Mouse (Mus musculus) intestine, postnatal 0 days (tissue): ENCODE results near the gene Ins2. TPM values are rescaled to one million over a fixed set of nuclear protein-coding genes. Genes with fewer than 3 reads are reported as not detected.
A peak's percentile ranks its signal among the peaks of the same experiment; 100 is the strongest.

Source experiments
- ATAC-seq: fragments of 200-750 bp; cut with Nextera tagmentation; 2 replicates; pipeline ENCODE4 v1.8.0; 2017; ENCODE audit warnings: mild to moderate bottlenecking, moderate TSS enrichment, moderate library complexity
- H3K27ac ChIP-seq: fragments of 300-500 bp; sonication (generic); 2 replicates; pipeline ENCODE4 v1.5.1; 2014; ENCODE audit warnings: mild to moderate bottlenecking, low read depth, low read length, moderate library complexity
- H3K27me3 ChIP-seq: fragments of 300-500 bp; sonication (generic); replicated peaks from 2 replicates; pipeline ENCODE4 v1.6.1; 2014; ENCODE audit warnings: low read length, mixed read lengths; ENCODE audit not compliant: control insufficient read depth, insufficient read depth
- H3K36me3 ChIP-seq: fragments of 300-500 bp; sonication (generic); 2 replicates; pipeline ENCODE4 v1.6.1; 2014; ENCODE audit warnings: mild to moderate bottlenecking, moderate library complexity; ENCODE audit not compliant: control insufficient read depth, insufficient read depth
- H3K4me1 ChIP-seq: fragments of 300-500 bp; sonication (generic); replicated peaks from 2 replicates; pipeline ENCODE4 v1.6.1; 2014; ENCODE audit warnings: antibody characterized with exemption, low read length, mixed read lengths; ENCODE audit not compliant: control insufficient read depth, insufficient read depth
- H3K4me2 ChIP-seq: fragments of 300-500 bp; sonication (generic); replicated peaks from 2 replicates; pipeline ENCODE4 v1.6.1; 2014; ENCODE audit warnings: low read depth, mild to moderate bottlenecking, moderate library complexity
- H3K4me3 ChIP-seq: fragments of 300-500 bp; sonication (generic); 2 replicates; pipeline ENCODE4 v1.5.1; 2014; ENCODE audit warnings: low read depth, low read length
- H3K9ac ChIP-seq: fragments of 300-500 bp; sonication (generic); 2 replicates; pipeline ENCODE4 v1.6.1; 2014; ENCODE audit warnings: mild to moderate bottlenecking, low read depth, low read length
- H3K9me3 ChIP-seq: fragments of 300-500 bp; sonication (generic); 2 replicates; pipeline ENCODE4 v1.6.1; 2016; ENCODE audit warnings: mixed run types; ENCODE audit not compliant: control insufficient read depth
- CTCF ChIP-seq: sonication (generic); IDR thresholded peaks from 2 replicates; pipeline ENCODE4 v1.5.1; 2016; ENCODE audit warnings: low read depth, mild to moderate bottlenecking, control low read depth, antibody characterized with exemption, moderate library complexity
- WGBS: fragments of 180-500 bp; shearing (Covaris S2); extraction: QIAGEN DNeasy Blood & Tissue Kit; methylation state at CpG from one replicate; pipeline ENCODE4 v1.1.7; 2014; 5-methylcytosine and 5-hydroxymethylcytosine counted together
- polyA plus RNA-seq: library from polyadenylated mRNA; unstranded; fragments of >200 nt; fragmentation: Nextera tagmentation; extraction: Ambion mirVana; gene quantifications from 2 replicates; pipeline ENCODE4 v1.2.1, GENCODE M21; 2015

Gene Ins2
- polyA plus RNA-seq, 1 experiment from 2014 or later, result 38.6 TPM

DNA sequence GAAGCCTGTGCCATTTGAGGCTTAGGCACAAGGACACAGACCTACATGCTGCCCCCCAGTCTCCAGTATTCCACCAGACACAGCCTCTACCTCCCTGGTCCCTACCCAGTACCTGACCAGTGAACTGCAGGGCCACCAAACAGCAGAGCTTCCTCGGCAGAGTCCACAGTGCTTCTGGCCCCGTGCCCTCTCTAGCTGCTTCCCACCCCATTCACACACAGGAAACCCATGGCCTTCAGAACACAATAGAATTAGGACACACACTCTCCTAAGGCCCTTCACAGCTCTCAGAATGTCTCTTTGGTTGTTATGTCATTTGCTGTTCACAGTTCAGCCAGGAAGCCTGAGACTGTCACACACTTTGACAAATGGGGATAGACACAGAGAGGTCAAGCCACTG lies 76.5 kb downstream of the Ins2 start, which contains the start of gene Igf2:
Igf2 (minus strand) TSS at position 158 of the 400 bp plus-strand sequence.
- WGBS, result 64% methylated on average over 2 of the region's 2 CpGs
- H3K36me3 ChIP-seq, result no peaks in the 10 kb centered on the region; the same call in 1 of the 2 replicates
- no peak within 1 kb of the TSS for H3K9ac ChIP-seq
- no peak for TF ChIP-seq CTCF
- peaks cover 13% of the 10 kb centered on the region for H3K9me3 ChIP-seq
- no peak within 1 kb of the TSS for H3K4me3 ChIP-seq
- no peak for ATAC-seq
- H3K4me2 ChIP-seq, result no peak within 1 kb of the TSS
- peaks cover 47% of the 10 kb centered on the region for H3K27me3 ChIP-seq
- H3K27ac ChIP-seq, result no peak within 1 kb of the TSS
- H3K4me1 ChIP-seq, result no peaks in the 10 kb centered on the region

DNA sequence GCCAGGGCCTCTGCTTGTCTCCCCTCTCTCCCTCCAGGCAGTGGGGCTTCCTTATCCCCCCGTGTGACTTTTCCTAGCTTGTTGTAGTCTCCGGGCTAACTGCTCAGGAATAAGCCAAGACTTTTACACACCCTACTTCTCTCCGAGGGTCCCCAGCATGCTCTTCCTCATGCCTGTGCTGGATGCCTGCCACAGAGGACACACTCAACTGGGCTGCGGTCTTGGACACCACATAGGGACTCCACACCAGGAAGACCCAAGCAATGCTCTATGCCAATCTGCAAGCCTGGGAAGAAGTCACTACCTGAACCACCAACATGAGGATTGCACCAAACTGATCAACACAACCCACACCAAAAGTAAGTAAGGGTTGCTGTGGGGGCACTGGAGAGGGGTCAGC lies 77.1 kb downstream of the Ins2 start:
- peaks cover 11% of the 10 kb centered on the region for H3K9me3 ChIP-seq
- WGBS, result 74% methylated on average over 4 of the region's 4 CpGs

DNA sequence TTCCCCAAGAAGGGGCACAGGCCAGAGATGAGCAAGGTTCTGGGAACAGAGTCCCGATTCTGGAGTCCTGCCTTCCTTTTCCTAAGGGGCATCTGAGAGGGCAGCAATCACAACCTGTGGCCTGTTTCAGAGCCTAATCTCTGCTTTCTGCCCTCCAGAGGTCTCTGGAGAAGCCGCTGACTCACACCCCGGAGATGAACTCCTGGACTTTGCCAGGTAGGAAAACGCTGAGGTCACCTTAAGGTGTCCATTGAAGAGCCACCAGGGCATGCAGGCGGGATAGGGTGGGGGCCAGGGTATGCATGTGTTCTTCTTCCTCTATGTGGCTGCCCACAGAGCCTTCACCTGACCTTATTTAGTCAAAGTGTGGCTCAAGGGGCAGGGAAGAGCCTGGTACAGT lies 77.8 kb downstream of the Ins2 start:
- 41% methylated on average over 5 of the region's 5 CpGs for WGBS
- Histone ChIP-seq H3K4me1 (no peaks in the 10 kb centered on the region), H3K4me3 (no peak overlapping the region), H3K27ac (peak overlapping the region; percentile 57; the same call in 1 of the 2 replicates), H3K9ac (no peak overlapping the region), H3K4me2 (0 out of 2 replicates have a peak overlapping the region, but pooled peaks have one; percentile 69), H3K27me3 (peaks cover 60% of the 10 kb centered on the region), H3K9me3 (peaks cover 6% of the 10 kb centered on the region; the same call in 1 of the 2 replicates), H3K36me3 (no peaks in the 10 kb centered on the region; the same call in 1 of the 2 replicates)
- no peak for TF ChIP-seq CTCF
- no peak for ATAC-seq

More for the DNA sequence above, 77.1 kb downstream of the Ins2 start:
- Histone ChIP-seq H3K27ac (no peak overlapping the region), H3K4me2 (no peak overlapping the region), H3K27me3 (peaks cover 52% of the 10 kb centered on the region), H3K36me3 (no peaks in the 10 kb centered on the region; the same call in 1 of the 2 replicates), H3K9ac (no peak overlapping the region), H3K4me1 (no peaks in the 10 kb centered on the region), H3K4me3 (no peak overlapping the region)
- ATAC-seq, result no peak
- TF ChIP-seq CTCF, result no peak

DNA sequence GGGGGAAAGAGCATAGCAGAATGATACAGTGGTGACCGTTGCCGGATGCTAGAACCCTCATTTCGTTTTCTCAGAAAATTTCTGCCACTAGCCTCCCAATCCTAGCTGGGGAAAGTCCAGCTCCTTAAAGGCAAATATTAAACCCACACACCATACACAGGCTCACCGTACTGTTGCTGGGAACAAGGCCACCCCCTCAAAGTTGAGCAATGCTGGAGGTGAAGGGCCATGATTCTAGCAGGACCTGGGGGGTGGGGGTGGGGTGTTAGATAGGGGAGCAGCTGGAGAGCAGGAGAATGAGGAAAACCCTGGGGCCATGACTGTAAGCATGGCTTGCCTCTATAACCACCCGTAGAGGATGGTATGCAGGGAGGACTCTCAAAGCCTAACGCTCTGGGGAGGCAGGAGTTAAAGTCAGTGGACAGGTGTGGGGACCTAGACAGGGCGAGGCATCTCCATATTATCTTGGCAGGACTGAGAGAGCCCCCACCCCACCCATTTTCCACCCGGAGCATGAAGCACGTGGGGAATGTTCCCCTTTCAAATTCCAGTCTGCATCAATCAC lies 78.6 kb downstream of the Ins2 start:
- no peaks in the 10 kb centered on the region for H3K9me3 ChIP-seq
- peak overlapping the region; percentile 40 for H3K4me3 ChIP-seq
- H3K4me2 ChIP-seq, result peak overlapping the region; percentile 69
- 0 out of 2 replicates have a peak, but pooled peaks cover 3% of the 10 kb centered on the region for H3K4me1 ChIP-seq
- ATAC-seq, result no peak
- TF ChIP-seq CTCF, result no peak
- H3K9ac ChIP-seq, result no peak overlapping the region; the same call in 1 of the 2 replicates
- H3K27ac ChIP-seq, result no peak overlapping the region
- 12% methylated on average over 9 of the region's 9 CpGs for WGBS
- peaks cover 68% of the 10 kb centered on the region for H3K27me3 ChIP-seq
- no peaks in the 10 kb centered on the region; the same call in 1 of the 2 replicates for H3K36me3 ChIP-seq

DNA sequence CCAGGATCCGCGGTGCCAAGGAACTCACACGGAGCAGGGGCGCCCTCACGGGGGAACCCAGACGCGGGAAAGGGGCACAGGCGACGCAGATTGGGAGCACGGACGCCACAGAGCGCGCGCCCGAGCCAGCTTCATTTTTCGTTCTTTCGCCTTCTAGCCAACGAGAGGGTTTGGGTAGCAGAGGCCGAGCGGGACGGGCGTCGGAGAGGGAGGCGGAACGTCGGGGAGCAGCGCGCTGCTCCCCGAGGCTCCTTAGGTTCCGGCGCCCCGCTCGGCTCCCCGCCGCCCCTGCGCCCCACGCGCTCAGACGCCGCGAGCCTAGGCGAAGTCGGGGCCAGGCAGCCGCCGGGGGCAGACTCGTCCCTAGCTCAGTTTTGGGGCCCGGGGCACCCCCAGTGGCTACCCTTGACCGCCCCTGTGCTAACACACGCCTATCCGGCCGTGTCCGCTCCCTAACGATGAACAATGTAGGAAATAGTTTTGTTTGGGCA lies 79.2 kb downstream of the Ins2 start:
- peak overlapping the region; percentile 69 for H3K4me2 ChIP-seq
- no peak for ATAC-seq
- 0 out of 2 replicates have a peak, but pooled peaks have one; percentile 2 for TF ChIP-seq CTCF
- H3K9ac ChIP-seq, result peak overlapping the region; percentile 54
- peak overlapping the region; percentile 40 for H3K4me3 ChIP-seq
- H3K27me3 ChIP-seq, result peaks cover 72% of the 10 kb centered on the region
- H3K4me1 ChIP-seq, result 0 out of 2 replicates have a peak, but pooled peaks cover 3% of the 10 kb centered on the region
- peak overlapping the region; percentile 28 for H3K27ac ChIP-seq
- 2% methylated on average over 53 of the region's 53 CpGs for WGBS
- no peaks in the 10 kb centered on the region; the same call in 1 of the 2 replicates for H3K36me3 ChIP-seq
- no peaks in the 10 kb centered on the region for H3K9me3 ChIP-seq

DNA sequence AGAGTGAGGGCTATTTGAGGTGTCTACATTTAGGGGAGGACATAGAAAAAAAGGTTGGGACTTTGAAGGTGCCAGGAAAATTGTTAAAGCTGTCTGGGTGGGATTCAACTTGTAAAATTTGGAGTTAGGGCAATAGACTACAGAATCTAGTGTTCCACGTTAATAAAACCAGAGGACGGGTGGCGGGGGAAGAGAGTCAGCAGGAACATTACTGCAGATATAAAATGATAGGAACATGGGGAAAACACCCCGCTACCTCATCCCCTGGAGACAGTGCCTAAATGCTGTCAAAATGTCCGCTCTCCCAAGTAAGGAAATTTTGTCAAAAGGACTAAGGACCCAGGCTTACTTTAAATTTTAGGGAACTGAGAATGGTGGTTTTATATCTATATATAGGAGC lies 80.0 kb downstream of the Ins2 start:
- H3K4me2 ChIP-seq, result peak overlapping the region; percentile 69
- H3K9me3 ChIP-seq, result no peaks in the 10 kb centered on the region
- H3K36me3 ChIP-seq, result no peaks in the 10 kb centered on the region; the same call in 1 of the 2 replicates
- peak overlapping the region; percentile 40 for H3K4me3 ChIP-seq
- no peak overlapping the region for H3K9ac ChIP-seq
- WGBS, result 30% methylated on average over 5 of the region's 5 CpGs
- H3K27ac ChIP-seq, result no peak overlapping the region
- H3K4me1 ChIP-seq, result 0 out of 2 replicates have a peak, but pooled peaks cover 3% of the 10 kb centered on the region
- TF ChIP-seq CTCF, result no peak
- H3K27me3 ChIP-seq, result peaks cover 80% of the 10 kb centered on the region
- ATAC-seq, result no peak
